Mouse (Mus musculus) c-Kit-positive CD71-positive TER-119-positive erythroid progenitor cells, embryonic 14.5 days (primary cell): Measurements from ENCODE around the gene Adamts7.
A peak's percentile ranks its signal among the peaks of the same experiment; 100 is the strongest.

Experiments
- DNase-seq: peaks from one replicate; pipeline ENCODE4 v3.0.0-alpha.2; 2013; ENCODE audit warnings: low spot score

The Adamts7 gene

DNA sequence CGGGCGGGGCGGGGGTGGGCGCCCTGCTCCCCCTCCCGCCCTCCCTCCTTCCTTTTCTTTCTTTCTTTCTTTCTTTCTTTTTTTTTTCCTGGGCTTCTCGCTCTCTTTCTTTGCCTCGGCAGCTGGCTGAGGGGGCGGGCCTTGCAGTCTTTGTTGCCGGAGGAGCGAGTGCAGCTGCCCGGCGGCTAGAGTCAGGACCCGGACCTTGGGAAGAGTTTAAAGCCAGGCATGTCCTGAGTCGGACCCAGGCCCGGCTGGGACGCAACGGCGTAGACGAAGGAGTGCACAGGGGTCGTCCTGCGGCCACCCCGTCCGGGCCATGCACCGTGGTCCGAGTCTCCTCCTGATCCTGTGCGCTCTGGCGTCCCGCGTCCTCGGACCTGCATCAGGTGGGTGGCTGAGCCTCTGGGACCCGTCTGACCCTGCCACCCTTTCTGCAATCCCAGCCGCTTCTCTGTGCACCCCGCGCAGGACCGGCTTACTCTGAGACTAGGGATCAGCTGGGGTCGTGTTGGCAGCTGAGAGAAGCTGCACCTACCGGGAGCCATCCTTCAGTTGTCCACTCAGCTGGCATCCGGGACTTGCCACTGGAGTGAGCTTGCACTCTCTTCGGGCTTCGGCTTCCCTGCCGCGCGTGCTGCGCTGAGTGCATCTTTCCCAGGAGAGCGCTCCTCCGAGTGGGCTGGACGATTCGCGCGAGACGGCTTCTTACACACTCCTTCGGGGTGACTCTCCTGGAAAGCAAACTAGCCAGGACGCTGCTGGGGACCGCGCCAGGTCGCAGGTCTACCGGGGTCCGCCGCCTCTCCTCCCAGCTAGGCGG is at the start of gene Adamts7:
Adamts7 (plus strand) TSS at position 144 of the 823 bp plus-strand sequence.
- no peak for DNase-seq

DNA sequence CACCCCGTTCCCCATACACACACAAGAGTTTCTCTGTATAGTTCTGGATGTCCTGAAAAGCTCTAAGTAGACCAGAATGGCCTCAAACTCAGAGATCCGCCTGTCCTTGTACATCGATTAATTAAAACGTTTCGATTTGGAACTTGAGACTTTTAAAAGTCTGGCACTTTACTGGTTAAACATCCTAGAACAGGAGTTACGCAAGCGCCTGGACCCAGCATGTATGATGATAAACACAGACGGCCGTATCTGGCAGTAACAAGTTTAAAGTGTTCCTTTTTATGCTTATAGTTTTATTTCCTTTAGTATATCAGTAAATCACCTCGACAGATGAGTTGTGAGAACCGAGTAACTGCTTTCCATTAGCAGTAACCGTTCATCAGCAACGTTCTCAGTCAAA is 49.7 kb upstream of the Adamts7 start:
- no peak for DNase-seq

- peak; percentile 85 for DNase-seq
These were observed 49.0 kb upstream of the Adamts7 start for GRCm38 (mm10) chr9:90113651-90114566.

DNA sequence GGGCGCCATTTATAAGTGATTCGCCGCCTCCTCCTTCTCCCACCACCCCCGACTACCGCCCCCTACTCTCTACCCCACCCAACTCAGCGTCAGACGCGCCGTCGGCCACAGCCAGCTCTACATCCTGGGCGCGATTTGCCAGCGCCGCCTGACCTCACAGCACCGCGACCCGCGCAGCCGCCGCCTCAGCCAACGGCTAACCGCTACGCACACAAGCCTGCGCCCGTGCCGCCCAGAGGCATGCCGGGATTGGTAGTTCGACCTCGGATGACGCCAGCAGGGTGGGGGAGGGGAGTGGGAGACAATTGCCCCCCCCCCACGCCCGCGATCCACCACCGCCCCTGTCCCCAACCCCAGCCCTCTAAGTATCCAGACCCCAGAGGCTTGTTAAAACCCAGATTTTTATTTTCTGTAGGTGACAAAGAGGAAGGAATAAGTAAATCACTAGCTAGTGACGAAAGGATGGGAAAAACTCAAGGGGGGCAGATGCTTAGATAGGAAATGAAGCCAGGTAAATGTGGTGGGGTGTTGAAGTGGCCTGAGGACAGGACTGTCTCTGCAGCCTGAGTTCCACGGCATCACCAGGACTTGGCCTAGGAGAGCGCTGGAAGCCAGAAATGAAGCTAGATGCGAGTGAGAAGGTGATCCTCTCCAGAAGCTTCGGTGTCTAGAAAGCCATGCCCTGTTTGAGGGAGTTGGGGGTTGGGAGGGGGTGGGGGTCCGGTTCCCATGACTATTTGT is 48.1 kb upstream of the Adamts7 start, which contains the start of gene Morf4l1:
Morf4l1 (minus strand) TSS at position 208 of the 741 bp plus-strand sequence.
- DNase-seq, result peak; percentile 89

DNA sequence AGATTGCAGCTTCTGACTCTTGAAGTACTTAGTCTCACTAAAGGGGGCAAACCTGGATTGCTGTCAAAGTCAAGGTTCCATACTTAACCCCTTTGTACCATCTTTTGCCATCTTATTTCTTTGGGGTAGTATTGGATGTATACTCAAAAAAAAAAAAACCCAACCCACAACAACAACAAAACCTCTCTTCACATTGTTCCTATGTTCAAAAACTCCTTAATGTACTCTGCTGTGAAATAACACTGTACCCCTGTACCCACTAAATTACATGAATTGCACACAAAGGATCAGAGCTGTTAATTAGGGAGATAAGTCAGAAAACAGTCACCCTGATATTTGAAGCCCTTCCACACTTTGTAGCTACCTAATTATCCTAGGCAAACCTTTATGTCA is 47.6 kb upstream of the Adamts7 start:
- no peak for DNase-seq

DNA sequence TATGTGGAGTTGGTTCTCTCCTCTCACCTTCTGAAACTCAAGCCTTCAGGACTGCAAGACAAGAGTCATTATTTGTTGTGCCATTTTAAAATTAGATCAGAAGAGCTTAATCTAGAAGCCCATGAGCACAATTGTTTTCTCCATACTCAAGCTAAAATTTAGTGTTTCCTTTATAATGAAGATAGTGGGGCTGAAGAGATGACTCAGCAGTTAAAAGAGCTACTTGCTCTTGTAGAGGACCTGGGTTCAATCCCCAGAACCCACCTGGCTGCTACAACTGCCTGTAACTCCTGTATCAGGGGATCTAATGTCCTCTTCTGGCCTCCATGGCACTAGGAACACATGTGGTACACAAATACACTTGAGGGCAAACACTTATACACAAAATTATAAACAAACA is 45.6 kb upstream of the Adamts7 start:
- no peak for DNase-seq

GRCm38 (mm10) chr9:90122246-90122740 is 40.6 kb upstream of the Adamts7 start:
- DNase-seq, result no peak

DNA sequence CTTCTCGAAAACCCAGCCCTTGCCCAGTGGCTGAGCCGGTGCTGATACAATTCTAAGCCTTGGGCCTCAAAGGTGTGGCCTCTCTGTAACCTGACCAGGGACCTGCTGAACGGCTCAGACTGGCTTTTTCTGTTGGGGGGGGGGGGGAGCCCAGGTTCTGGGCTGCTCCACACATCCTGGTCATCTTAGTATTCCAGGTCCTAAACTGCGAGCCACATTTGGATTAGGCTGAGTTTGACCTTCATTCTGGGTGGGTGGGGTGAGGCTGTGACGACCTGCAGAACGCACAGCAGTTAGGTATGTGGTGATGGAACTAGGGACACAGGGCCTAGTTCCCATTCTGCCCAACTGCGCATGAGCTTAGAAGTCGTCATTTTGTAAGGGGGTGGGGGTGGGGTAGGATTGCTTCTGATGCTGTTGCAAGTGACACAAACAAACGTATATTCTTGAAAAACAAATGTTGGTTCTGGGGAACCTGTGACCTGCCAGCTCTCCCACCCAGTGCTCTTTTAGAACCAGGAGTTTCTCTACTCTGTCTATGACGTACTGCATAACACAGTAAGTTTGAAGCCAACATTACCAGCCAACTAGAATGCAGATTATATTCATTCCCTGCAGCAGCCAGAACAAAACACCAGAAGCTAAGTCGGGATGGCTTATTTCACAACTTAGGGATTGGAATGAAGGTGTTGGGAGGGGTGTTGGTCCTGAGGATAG is 38.6 kb upstream of the Adamts7 start:
- DNase-seq, result no peak

GRCm38 (mm10) chr9:90124873-90125245 is 38.0 kb upstream of the Adamts7 start:
- no peak for DNase-seq

DNA sequence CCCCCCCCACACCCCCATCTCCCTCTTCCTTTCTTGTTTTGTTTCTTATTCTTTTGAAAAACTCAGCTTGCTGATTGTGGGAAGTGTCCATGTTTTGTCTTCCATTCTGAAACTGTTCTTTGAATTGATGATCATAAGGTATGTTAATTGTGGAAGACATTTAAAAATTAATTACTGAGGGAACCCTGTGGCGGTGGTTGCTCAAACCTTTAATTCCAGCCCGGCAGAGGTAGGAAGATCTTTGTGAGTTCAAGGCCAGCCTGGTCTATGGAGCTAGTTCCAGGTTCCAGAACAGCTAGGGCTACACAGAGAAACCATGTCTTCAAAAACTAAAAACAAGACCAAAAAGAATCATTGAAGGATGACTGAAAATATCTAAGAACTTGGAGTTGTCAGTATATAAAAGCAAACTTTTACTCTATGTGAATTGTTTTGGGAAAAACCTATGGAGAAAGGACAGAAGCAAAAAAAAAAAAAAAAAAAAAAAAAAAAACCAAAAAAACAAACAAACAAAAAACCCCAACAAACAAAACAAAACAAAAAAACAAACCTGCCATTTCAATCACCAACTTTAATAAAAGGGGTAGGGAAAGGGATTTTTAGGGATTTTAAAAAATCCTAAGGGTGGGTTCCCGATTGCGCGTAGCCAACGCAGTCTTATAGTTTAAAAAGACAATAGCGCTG is 37.3 kb upstream of the Adamts7 start:
- no peak for DNase-seq

GRCm38 (mm10) chr9:90126260-90127010 is 36.4 kb upstream of the Adamts7 start:
- DNase-seq, result peak; percentile 83

DNA sequence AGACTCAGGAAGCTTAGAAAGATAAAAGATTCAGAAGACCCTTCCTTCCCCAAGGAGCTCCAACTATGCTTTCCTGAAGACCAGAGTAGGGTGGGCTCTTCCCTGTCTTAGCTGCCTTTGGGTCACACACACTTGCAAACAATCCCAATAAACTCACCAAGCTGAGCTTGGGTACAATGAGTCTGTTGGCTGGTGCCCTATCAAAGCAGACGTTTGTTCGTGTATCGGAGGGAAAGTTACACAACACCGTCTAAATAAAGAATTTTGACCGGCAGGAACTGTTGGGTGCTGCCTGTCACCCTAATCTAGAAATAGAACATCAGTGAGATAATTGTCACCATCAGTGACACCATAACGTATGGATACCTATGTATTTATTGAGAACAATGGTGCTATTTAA is 35.7 kb upstream of the Adamts7 start:
- DNase-seq, result no peak

DNA sequence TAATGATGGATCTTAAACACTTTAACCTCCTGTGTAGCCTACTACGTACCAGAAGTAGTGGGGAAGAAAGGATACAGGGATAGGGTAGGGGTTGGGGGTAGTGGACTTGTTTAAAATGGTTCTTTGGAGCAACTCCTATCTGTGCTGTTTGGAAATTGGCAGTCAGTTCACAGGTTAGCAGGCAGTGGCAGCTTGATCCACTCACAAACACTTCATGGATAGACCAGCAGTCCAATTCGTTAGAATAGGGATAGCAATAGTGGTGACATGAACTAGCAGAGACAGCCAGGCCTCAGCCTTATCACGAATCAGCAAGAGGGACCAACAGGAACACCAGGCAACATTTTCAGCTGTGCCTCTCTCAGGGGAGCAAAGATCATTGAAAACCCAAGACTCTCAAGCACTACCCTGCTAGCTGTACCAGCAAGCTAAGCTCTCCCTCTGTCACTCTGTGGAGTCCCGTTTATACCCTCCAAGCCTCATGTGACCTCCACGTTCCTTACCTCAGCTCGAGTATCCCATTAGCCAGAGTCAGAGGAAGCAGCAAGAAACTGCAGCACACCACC is 34.1 kb upstream of the Adamts7 start:
- no peak for DNase-seq

- DNase-seq, result no peak
These were observed 29.1 kb upstream of the Adamts7 start for GRCm38 (mm10) chr9:90133562-90134355.

GRCm38 (mm10) chr9:90135466-90135865 is 27.4 kb upstream of the Adamts7 start:
- no peak for DNase-seq

GRCm38 (mm10) chr9:90135963-90136677 is 26.7 kb upstream of the Adamts7 start:
- DNase-seq, result no peak

DNA sequence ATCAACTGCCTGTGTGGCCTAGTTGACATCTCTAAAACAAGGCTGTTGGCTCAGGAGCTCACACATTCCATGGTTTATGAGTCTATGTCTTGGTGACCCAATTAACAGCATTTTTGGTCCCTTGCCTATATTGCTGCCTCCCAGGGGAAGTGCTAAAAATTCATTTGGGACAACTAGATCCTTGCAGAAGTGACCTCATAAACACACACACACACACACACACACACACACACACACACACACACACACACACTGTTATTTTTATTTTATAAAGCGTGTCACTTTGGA is 26.2 kb upstream of the Adamts7 start:
- no peak for DNase-seq

GRCm38 (mm10) chr9:90145788-90146187 is 17.1 kb upstream of the Adamts7 start:
- no peak for DNase-seq
